Mouse (Mus musculus): ENCODE measurements at regions not wholly inside any gene's neighbourhood (a gene's known extent, or its start where the extent isn't known, plus 50 kb on each side); places are given as distances from the start of the nearest gene placed in this dataset.

- no peak for DNase-seq (ENCODE audit: extremely low read depth, insufficient read length, low spot score)
Measured at GRCm38 (mm10) chr16:95057596-95057995, 60.1 kb upstream of the Kcnj6 start.

- DNase-seq (ENCODE audit: extremely low read depth, insufficient read length, low spot score): no peak
Measured at GRCm38 (mm10) chr16:95064423-95064822, 66.9 kb upstream of the Kcnj6 start.

DNA sequence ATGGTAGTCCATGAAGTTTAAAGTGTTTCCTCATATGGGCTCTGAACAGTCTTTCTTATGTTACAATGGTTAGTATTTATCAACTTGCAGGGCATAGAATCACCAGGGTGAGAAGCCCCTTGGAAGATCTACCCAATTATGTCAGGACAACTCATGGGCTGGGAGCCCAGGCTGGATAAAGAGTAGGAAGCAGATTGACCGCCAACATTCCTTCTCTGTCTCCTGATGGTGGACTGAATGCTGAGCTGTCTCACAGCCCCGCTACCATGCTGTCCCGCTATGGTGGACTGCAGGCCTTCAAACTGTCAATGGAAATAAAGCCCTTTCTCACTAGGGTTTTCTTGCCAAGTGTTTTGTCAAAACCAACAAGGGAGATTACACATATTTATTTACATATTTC, 69.2 kb upstream of the Kcnj6 start:
- no peak for DNase-seq (ENCODE audit: extremely low read depth, insufficient read length, low spot score)

- no peak for DNase-seq (ENCODE audit: extremely low read depth, insufficient read length, low spot score)
Measured at GRCm38 (mm10) chr16:95092471-95093221, 95.1 kb upstream of the Kcnj6 start.

DNA sequence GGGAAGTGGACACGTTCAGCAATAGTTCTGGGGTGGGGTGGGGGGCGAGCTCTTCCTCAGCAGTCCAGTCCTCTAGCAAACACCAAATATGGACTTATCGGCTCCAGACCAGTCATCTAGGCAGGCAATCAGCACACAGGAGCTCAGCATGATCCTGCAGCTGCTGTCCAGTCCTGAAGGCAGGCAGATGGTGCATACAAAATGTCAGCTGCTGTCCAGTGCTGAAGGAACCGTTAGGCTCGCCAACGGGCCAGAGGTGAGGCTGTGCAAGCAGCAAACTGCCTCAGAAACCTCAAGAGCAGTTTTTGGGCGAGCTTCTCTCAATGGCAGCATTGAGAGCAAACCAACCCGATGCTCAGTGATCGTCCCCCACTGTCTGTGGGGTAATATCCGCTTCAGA, 96.3 kb upstream of the Kcnj6 start:
- peak; percentile 4 for DNase-seq (ENCODE audit: extremely low read depth, insufficient read length, low spot score)

DNA sequence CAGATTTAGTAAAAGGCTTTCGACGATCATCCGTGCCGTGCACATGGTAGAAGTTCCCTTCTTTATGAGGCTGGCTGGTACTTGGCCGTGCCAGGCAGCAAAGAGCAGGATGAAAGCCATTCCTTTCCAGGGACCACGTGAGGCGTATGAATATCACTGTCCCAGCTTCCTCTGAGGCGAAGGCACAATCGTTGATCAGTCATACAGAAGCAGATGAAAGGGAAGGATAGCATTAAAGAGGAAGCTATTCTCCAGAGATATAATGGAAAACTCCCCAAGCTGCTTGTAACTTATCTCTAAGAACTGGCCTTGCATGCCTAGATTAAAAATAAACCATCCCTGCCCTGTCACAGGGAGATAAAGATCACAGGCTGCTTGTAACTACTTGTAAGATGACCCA, 103.5 kb upstream of the Kcnj6 start:
- no peak for DNase-seq (ENCODE audit: extremely low read depth, insufficient read length, low spot score)

DNA sequence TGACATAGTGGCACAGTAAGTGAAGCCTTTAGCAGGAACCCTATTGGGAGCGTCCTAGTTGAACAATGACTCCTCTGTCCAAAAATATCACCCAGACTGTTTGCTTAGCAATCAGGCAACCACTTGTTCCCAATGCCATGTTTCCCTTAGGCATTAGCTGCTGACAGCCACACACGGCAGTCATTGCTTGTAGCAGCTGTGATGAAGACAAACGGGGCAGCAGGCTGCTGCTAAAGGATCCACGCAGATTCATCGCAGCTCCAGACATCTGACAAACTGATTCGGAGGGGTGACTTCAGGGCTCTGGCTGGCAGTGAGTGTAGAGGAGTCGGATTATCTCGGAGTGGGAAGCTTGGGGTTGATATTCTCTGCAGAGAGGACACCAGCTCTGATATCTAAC, 120.0 kb upstream of the Kcnj6 start:
- no peak for DNase-seq (ENCODE audit: extremely low read depth, insufficient read length, low spot score)

DNA sequence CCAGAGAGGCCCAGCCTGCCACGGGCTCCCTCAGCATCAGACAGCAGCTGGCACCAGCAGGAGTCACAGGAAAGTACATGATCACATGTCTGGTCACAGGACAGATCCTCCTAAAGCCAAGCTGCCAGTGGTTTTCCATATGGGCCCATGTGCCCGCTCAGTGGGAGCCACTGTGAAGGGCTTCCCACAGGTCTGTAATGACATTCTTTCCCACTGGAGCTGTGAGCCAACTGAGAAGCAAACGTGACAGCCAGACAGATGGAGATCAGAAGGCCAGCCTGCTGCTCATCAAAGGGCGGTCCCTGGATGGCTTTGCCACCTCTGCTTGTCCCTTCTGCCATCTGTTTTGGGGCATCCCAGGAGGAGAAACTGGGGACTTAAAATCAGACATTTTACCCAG, 121.8 kb upstream of the Kcnj6 start:
- no peak for DNase-seq (ENCODE audit: extremely low read depth, insufficient read length, low spot score)

DNA sequence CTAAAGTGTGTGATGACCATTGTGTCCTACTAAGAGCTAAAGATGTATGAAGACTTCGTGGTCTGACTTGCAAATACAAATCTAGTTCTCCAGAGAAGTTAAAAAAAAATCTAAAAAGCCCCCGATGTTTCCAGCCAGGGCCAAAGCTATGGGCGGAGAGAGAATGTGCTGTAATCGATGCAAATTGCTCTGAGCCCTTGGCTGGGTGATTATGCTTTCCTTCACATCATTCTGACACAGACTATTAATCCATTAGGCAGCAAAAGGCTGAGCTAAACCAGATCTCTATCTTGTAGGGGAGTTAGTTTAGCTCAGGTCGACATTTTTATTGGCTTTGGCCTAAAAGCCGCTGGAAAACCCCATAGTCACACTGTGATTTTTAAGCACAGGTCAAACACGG, 124.5 kb upstream of the Kcnj6 start:
- DNase-seq (ENCODE audit: extremely low read depth, insufficient read length, low spot score): no peak

- DNase-seq (ENCODE audit: extremely low read depth, insufficient read length, low spot score): no peak
Measured at GRCm38 (mm10) chr16:95127616-95128015, 129.7 kb upstream of the Kcnj15 start.

DNA sequence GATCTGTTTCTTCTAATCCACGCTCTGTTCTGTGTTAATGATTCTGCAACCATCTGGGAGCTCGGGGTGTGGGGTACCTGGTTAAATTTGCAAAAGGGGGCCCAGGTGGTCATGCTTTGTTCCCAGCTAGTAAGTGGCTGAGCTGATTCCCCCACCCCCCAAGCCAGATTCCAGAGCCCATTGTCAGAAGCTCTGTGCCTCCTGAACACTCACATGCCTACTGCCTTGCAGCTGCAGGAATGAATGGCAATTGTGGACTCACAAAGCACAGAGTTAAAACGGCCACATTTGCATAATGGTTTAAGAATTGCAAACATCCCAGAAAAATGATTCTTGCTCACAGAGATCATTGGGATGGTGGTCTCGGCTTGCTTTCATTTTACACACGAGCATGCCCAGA, 125.5 kb upstream of the Kcnj15 start:
- no peak for DNase-seq (ENCODE audit: extremely low read depth, insufficient read length, low spot score)

GRCm38 (mm10) chr16:95138809-95139208, 118.5 kb upstream of the Kcnj15 start:
- DNase-seq (ENCODE audit: extremely low read depth, insufficient read length, low spot score): no peak

DNA sequence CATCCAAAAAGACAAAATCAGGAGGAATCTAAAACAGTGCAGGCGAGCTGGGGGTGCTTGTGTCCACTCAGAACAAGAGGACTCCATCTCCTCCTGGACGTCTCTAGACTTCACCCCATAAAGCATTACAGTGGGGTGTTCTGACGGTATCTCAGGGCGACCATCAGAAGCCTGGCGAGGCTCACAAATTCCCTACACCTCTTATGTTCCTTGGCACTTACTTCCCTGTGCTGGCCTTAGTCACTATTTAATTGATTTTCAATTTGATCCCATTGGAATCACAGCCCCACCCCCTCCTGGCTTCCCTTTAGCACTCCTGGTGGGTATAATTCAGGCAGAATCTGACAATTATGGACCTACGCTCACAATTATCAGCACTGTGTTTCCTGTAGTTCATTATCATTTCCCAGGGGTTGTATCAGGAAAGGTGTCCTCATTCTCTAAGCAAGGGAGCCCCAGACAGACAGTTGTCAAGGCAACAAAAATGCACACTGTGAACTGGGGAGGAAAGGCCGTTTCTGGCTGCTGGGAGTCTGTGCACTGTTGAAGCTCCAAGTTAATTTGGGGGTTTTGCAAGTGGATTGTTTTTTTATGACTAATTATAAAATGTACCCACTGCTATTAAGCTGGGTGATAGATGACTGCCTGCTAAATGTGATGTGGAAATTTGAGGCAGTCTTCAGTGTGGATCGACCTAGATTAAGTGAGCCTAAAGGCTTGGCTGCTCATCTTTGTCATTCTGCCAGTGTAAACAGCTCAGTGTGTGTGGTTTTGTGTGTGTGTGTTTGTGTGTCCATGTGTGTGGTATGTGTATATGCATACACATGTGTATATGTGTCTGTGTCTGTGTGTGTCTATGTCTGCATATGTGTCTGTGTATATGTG, 115.6 kb upstream of the Kcnj15 start:
- no peak for DNase-seq (ENCODE audit: extremely low read depth, insufficient read length, low spot score)

GRCm38 (mm10) chr16:95150499-95150898, 106.9 kb upstream of the Kcnj15 start:
- no peak for DNase-seq (ENCODE audit: extremely low read depth, insufficient read length, low spot score)

DNA sequence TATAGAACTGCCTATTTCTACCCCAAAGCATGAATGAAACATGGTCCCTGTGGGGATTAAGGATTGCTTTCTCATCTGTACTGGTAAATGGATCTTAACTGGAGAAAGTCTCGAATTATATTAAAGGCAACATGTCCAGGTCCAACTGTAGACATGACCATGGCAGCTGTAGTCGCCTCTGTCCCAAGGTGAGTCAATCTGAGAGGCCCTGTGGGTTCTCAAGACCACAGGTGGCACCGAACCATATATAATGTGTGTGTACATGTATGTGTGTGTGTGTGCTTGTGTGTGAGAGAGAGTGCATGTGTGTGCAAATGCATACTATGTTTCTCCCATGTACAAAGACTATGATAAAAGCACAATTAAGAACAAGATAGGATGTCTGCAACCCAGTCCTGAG, 105.9 kb upstream of the Kcnj15 start:
- no peak for DNase-seq (ENCODE audit: extremely low read depth, insufficient read length, low spot score)

DNA sequence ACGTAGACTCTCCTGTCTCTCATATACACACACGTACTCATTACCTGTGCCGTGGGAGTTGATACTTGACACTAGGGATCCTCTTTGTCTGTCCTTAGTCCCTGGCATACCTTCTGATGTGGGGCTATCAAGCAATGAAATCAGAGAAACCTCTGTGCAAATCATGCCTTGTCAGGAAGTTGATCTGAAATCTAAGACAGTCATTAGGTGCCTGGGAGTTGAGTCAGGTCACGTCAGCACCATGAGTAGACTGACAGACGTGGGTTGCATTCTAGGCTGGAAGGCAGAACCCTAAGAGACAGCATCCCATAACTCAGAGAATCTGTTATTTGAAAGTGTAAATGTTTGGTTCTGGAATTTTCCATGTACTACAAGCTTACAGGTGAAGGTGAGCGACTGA, 105.4 kb upstream of the Kcnj15 start:
- no peak for DNase-seq (ENCODE audit: extremely low read depth, insufficient read length, low spot score)

- DNase-seq (ENCODE audit: extremely low read depth, insufficient read length, low spot score): no peak
Measured at GRCm38 (mm10) chr16:95152742-95153383, 104.5 kb upstream of the Kcnj15 start.

DNA sequence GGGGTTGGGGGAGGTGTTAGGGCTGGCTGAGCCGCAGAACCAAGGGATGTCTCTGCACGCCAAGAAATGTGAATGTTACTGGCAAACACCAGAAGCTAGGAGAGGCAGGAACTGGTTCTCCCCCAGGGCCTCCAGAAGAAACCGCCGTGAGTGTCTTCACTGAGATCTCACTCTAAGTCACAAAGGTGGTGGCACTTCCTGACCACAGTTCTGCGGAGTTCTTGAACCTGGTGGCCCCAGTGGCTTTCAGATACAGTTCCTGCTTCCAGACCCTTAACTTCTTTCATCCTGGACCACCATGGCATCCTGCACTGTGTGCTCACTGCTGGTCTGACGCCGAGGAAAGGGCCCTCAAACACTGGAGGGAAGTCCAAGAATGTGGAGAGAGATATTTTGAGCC, 89.0 kb upstream of the Kcnj15 start:
- DNase-seq (ENCODE audit: extremely low read depth, insufficient read length, low spot score): no peak

DNA sequence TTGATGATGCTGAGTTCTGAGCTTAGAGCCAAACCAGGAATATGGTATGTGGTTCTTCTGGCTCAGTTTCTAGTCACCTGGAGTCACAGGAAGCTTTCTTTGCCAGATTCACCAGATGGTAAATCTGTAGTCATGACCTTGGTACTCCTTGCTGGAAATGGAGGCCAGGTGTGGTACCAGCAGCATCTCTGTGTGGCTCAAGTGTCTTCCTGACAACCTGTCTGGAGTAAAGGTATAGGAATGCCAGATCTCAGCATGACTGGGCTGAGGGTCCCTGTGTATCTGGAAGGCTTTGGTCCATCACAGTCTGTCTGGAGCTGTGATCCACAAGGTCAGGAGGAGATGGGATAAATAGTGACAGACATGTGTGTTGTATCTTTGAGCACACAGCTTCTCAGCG, 88.0 kb upstream of the Kcnj15 start:
- DNase-seq (ENCODE audit: extremely low read depth, insufficient read length, low spot score): no peak

DNA sequence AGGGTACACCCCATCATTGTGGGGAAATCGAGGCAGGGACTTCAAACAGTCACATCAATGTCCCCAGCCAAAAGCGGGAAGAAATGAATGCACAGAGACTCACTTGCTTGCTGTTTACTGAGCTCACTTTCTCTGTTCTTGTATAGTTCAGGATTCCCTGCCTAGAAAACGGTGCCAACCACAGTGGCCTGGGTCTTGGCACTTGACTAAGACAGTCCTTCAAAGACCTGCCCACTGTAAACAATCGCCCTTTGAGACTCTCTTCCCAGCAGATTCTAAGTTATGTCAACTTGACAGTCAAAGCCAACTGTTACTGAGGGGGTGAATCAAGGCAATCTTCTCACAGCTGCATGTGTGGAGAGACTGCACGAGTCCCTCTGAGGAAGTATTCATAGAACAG, 76.8 kb upstream of the Kcnj15 start:
- no peak for DNase-seq (ENCODE audit: extremely low read depth, insufficient read length, low spot score)

- DNase-seq (ENCODE audit: extremely low read depth, insufficient read length, low spot score): no peak
Measured at GRCm38 (mm10) chr16:95185341-95185740, 72.0 kb upstream of the Kcnj15 start.

DNA sequence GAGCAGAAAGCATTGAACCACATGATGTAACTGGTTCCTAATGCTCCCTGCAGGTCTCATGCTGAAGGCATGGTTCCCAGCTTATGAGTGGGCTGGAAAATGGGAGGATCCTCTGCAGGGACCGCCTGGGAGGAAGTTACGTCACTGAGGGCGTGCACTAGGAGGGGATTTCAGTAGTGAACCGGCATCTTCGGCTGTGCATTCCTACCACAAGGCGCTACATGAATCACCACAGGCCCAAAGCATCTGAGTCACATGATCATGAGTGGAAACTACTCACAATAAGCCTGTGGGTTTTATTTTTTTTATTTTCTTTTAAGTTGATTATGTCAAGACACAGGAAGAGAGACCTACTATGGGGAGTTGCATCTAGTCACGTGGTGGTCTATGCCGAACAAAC, 68.2 kb upstream of the Kcnj15 start:
- DNase-seq (ENCODE audit: extremely low read depth, insufficient read length, low spot score): peak; percentile 14
